Mouse (Mus musculus) large intestine, adult 2 months (tissue): ENCODE measurements around the gene Rpl10. TPM values are rescaled to one million over a fixed set of nuclear protein-coding genes. Genes with fewer than 3 reads are reported as not detected.
A peak's percentile ranks its signal among the peaks of the same experiment; 100 is the strongest.

Experiments
- DNase-seq: peaks from one replicate; pipeline ENCODE4 v3.0.0-alpha.2; 2012; ENCODE audit warnings: low read depth, low spot score
- WGBS: fragments of 180-500 bp; shearing (Covaris S2); methylation state at CpG from one replicate; pipeline ENCODE4 v1.1.7; 2018; 5-methylcytosine and 5-hydroxymethylcytosine counted together
- polyA plus RNA-seq: library from polyadenylated mRNA; depleted of rRNA; stranded (reverse); fragments of >200 nt; gene quantifications from 2 replicates; pipeline ENCODE4 v1.2.3, GENCODE M21; 2012; rRNA removed

Gene Rpl10
- polyA plus RNA-seq, 1 experiment = 1,771 TPM

DNA sequence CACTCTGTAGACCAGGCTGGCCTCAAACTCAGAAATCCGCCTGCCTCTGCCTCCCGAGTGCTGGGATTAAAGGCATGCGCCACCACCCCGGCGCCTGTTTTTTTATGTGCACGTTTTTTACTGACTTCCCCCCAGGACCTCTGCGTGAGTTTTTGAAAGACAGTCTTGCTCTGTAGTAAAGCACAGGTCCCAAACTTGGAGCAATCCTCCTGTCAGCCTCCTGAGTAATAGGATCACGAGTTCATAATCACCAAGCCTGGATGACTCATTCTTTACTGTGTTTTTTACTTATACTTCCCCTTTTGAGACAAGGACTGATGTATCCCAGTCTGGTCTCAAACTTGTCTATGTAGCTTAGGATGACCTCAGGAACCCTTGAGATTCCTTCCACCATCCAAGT is 7.3 kb downstream of the Rpl10 start:
- WGBS = 72% methylated on average over 8 of the region's 8 CpGs
- no peak for DNase-seq

DNA sequence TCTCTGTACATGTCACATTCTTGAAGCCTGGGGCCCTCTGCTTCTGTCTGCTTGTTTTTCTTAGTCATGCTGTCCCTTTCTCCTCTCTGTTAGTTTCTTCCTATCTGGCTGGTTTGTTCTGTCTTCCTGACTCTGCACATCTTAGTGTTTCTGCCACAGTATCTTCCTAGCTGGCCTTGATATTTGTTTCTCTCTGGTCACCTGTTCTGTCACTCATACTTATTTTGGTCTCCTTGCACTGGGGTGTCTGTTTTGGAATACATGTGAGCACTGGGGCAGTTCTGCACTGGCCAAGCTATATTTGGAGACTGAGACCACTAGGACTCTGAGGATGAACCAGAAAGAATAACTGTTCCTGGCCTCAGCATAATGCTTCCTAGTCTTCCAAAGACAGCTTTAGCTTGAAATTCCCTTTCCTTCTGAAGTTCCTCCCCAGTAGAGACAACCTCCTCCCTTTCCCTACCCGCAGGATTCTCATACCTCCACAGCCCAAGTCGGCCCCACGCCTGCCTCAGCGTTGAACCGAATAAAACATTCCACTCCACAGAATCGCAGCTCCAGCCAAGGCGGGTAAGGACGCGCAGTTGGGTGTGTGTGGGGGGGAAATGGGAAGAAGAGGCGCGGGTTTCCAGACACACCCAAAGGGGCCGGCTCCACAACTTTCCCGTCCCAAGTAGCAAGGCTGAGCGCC is 10.6 kb downstream of the Rpl10 start:
- 13% methylated on average over 14 of the region's 14 CpGs for WGBS
- no peak for DNase-seq

DNA sequence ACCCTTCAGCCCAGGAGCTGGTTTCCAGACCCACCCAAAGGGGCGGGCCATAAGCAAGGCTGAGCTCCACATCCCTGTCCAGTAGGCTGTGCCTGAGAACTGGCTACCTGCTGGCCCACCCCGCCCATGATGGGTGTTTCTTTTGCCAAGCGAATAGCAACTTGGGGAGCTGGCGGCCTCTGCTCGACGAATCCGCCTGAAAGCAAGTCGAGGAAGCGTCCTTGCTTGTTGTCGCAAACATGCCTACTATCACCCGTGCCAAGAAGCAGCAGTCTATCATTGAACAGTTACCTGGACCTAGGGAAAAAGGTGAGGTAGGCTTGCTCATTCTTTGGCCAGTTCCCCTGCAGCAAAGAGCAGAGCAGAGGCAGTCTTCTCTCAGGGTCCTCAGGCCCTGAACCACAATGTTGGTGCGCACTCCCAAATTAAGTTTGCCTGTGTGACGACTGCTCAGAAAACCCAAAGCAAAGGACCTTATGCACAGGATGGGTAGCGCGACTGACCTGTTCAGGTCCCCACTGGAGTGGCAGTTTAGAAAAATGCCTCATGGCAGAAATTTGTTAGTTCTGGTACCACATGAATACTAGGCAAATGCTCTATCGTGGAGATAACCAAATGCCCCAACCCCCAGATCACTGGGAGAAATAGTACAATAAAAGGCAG is 11.3 kb downstream of the Rpl10 start, which contains the start of the genes Taz and Dnase1l1:
Taz (plus strand) TSS at position 181 of the 663 bp plus-strand sequence.
Dnase1l1 (minus strand) TSS at position 606 of the 663 bp plus-strand sequence.
- 13% methylated on average over 16 of the region's 16 CpGs for WGBS

DNA sequence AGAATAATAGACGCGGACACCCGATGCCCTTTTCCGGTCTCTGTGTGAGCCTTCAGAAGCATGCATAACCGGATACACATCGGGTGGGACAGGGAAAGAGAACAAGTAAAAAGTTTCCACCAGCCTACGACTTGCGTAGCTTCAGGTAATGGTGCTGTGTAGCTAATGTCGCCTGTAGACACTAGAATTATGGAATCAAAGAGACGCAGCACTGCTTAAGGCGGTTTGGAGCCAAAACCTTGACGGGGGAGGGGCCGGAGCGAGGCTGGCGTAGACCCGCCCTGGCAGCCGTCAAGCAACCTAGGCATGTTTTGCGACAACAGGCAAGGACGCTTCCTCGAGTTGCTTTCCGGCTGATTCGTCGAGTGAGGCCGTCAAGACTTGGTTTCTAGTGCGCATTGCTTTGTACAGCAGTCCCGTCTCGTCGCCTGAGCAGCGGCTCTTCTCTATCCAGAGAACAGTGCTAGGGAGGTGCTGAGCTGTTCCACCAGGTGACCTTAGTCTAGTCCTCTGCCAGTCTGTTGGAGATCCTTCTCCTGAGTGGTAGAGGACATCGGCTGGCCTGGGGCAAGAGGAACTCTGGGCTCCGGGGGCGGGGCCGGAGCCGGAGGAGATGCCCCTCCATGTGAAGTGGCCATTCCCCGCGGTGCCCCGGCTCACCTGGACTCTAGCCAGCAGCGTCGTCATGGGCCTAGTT is 11.9 kb downstream of the Rpl10 start:
- 15% methylated on average over 39 of the region's 39 CpGs for WGBS
- DNase-seq = no peak

More for the DNA sequence above, 11.3 kb downstream of the Rpl10 start, which contains the start of the genes Taz and Dnase1l1:
- DNase-seq = no peak

DNA sequence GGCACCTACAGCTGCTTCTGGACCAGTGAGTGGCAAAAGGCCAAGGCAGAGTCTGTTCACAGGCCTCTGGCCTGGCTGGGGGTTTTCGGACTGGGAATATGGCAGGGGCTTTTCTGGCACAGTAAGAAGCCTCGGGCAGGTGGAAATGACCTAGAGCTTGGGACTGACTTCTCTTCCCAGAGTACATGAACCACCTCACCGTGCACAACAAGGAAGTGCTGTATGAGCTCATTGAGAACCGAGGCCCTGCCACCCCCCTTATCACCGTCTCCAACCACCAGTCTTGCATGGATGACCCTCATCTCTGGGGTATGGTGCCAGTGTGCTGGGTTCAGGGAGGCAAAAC is 12.5 kb downstream of the Rpl10 start:
- DNase-seq = no peak
- WGBS = 28% methylated on average over 5 of the region's 5 CpGs

DNA sequence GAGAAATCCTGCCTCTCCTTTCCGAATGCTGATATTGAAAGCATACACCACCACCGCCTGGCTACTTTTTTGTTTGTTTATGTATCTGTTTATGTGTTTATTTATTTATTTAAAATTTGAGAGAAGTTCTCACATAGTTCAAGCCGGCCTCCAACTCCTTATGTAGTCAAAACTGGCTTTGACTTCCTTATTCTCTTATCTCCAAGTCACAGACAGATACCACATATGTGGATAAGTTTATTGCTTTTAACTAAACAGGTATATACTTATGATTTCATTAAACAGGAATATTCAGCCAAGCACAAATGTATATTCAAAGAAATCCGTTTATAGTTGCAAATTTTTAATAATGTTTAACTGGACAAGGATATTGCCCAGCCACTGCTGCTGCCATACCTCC is 22.8 kb downstream of the Rpl10 start:
- DNase-seq = no peak
- WGBS = 69% methylated on average over 4 of the region's 4 CpGs

DNA sequence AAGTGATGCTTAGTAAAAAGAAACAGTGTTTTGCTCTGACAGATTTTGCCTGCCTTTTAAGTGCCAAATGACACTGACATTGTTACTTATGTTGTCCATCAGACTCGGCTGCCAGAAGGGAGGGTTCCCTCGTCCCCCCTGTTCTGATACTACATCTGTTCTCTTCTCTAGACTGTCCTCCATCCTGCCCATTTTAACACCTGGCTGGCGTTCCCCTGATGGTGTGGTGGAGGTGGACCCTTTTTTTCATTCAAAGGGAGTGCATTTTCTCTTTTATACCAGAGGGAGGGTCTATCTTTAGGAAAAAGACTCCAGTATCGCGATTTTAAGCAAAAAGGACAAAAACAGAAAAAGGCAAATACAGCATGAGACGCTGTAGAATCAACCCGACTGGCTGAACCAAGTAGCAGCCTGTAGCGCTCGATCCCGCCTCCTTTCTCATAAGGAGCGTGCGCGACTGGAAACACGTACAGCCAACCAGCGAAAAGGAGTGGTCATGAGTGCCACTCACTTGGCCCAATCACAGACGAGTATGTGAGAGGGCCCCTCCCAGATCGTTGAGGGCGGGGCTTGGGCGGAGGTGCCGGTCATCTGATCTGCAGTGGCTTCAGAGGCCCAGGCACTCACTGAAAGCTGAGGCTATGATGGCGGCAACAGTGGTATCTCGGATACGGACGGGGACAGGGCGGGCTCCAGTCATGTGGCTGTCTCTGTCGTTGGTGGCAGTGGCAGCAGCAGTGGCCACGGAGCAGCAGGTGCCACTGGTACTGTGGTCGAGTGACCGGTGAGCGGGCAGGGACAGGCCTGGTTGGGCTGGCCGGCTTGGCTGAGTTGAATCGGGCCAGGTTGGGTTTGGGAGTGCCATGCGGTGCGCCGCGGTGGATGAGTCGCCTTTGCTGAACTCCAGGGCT is 26.2 kb downstream of the Rpl10 start, which contains the start of gene Atp6ap1:
Atp6ap1 (plus strand) TSS at position 560 of the 911 bp plus-strand sequence.
- DNase-seq = peak; percentile 75
- WGBS = 16% methylated on average over 37 of the region's 37 CpGs

DNA sequence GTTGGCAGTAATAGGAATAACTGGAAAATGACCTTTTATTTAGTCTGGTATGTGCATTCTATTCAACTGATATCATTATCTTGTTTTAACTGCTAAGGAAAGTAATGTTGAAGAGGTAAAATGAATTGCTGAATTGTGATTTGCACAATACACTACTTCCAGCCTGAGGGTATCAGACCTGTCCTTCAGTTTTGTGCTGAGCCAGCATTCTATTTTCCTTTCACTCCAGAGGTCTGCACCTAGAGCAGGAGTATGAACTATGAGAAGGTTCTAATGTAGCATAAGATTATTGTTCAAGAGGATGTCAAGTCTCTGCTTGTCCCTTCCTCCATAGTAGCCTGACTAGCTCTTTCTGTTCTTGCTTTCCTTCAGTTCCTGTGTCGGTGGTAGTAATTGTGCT is 27.7 kb downstream of the Rpl10 start:
- 77% methylated on average over 1 of the region's 1 CpGs for whole genome bisulfite sequencing
- DNase-seq = no peak

DNA sequence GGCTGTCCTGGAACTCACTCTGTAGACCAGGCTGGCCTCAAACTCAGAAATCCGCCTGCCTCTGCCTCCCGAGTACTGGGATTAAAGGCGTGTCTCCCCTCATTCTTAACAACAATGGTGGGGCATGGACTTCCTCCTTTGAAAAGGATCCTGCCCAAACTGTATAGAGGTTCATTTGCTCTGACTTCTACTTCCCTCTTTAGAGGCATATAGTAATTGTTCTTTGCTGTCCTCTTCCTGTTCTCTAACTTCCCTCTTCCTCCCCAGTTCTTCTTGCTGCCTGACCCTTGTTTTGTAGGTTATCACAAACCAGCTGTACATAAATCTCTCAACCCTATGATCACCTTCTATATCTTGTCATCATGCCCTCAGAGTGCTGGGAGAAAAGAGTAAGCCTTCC is 29.1 kb downstream of the Rpl10 start:
- WGBS = 70% methylated on average over 3 of the region's 3 CpGs

DNA sequence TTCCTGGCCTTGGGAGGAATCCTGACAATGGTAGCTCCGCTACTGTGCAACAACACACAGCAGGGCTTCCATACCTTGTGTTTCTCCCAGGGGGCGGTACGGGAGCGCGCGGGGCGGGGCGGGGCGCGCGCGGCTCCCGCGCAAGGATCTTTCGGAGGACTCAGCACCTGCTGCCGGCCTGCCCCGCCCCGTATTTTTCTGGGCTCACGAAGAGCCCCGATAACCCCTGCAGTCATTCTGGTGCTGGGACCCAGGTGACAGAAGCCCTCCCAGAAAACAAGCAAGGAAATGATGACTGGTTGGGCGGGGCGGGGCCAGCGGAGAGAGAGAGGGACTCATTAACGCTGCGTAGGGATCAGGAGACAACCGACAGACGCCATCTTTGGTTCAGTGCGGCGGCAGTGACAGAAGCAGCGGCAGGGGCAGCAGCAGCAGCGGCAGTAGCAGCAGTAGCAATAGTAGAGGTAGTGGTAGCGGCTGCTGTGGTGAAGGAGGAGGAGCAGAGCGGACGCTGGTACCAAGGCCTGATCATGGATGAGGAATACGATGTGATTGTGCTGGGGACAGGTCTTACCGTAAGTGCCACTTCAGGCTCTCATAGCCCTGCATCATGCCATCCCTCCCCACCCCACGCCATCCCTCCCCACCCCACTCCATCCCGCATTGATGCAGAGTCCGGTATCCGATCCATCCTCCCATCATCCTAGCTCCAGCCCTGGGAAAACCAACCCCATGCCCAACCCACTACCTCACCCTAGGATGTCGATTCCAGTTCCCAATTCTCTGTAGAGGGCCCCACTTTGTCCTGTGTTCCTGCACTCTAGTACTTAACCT is 34.5 kb downstream of the Rpl10 start, which contains the start of gene Gdi1:
Gdi1 (plus strand) TSS at position 132 of the 834 bp plus-strand sequence.
- no peak for DNase-seq
- WGBS = 15% methylated on average over 41 of the region's 41 CpGs

More for the DNA sequence above, 29.1 kb downstream of the Rpl10 start:
- DNase-seq = no peak

DNA sequence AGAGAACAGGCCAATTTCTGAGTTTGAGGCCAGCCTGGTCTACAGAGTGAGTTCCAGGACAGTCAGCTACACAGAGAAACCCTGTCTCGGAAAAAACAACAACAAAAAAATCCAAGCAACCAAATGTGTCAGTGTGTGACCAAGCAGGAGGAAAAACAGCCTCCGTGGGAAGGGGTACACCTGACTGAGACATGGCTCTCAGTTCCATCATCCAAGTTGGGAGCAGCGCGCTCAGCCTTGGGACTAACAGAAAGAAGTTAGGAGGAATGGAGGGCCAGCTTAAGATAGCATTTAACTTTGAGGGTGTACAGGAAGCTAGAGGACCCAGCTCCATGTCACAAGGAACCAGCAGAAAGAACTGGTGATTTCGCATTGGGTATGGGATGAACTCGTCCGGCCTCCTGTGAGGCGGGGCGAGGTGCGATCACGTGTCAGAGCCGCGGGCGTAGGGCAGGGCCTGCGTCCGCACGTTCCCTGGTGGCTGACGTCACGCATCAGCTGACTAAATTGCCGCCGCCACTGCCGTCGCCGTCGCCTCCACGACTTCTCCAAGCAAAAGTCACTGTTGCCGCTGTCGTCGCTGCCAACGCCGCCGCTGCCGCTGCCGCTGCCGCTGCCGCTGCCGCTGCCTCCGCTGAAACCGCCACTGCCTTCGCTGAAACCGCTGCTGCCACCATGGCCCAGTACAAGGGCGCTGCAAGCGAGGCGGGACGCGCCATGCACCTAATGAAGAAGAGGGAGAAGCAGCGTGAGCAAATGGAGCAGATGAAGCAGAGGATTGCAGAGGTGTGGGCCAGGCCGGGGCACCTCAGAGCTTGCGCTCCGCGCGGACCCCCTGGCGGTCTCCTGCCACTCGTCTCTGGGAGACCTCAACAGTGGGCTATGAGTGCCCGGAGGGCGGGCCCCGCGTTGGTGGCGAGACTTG is 42.2 kb downstream of the Rpl10 start, which contains the start of gene Fam50a:
Fam50a (plus strand) TSS at position 494 of the 925 bp plus-strand sequence.
- DNase-seq = no peak
- 16% methylated on average over 59 of the region's 59 CpGs for WGBS

Other genes with a start within 250 kb of the Rpl10 start
- gene Irak1, start 246.9 kb upstream of the Rpl10 start, polyA plus RNA-seq = 56.3 and 90.4 TPM in 2 replicates
- gene Opn1mw, start 143.3 kb upstream of the Rpl10 start, polyA plus RNA-seq = not detected in 2 replicates
- 3.1 and 3.3 TPM in 2 replicates for gene Mecp2, start 135.4 kb upstream of the Rpl10 start, polyA plus RNA-seq
- gene Tex28, start 103.0 kb upstream of the Rpl10 start, polyA plus RNA-seq = not detected in 2 replicates
- 0.04 TPM in 1 of 2 replicates, not detected in the other for gene Tktl1, start 93.6 kb upstream of the Rpl10 start, polyA plus RNA-seq
- 553 and 589 TPM in 2 replicates for gene Flna, start 21.0 kb upstream of the Rpl10 start, polyA plus RNA-seq
- 44.3 and 48.8 TPM in 2 replicates for gene Emd, start 16.1 kb upstream of the Rpl10 start, polyA plus RNA-seq
- 63.1 and 89.6 TPM in 2 replicates for gene Taz, start 11.1 kb downstream of the Rpl10 start, polyA plus RNA-seq
- 20.5 and 25.7 TPM in 2 replicates for gene Dnase1l1, start 11.5 kb downstream of the Rpl10 start, polyA plus RNA-seq
- 141 and 214 TPM in 2 replicates for gene Atp6ap1, start 26.3 kb downstream of the Rpl10 start, polyA plus RNA-seq
- gene Gdi1, start 34.2 kb downstream of the Rpl10 start, polyA plus RNA-seq = 138 and 150 TPM in 2 replicates
- gene Fam50a, start 42.2 kb downstream of the Rpl10 start, polyA plus RNA-seq = 7.1 and 8.9 TPM in 2 replicates
- 3.0 and 5.0 TPM in 2 replicates for gene Plxna3, start 58.3 kb downstream of the Rpl10 start, polyA plus RNA-seq
- gene Lage3, start 82.8 kb downstream of the Rpl10 start, polyA plus RNA-seq = 45.0 and 58.7 TPM in 2 replicates
- 45.9 and 52.2 TPM in 2 replicates for gene Ubl4a, start 102.4 kb downstream of the Rpl10 start, polyA plus RNA-seq
- gene Slc10a3, start 102.5 kb downstream of the Rpl10 start, polyA plus RNA-seq = 13.6 and 15.2 TPM in 2 replicates
- 25.0 and 28.0 TPM in 2 replicates for gene Fam3a, start 122.5 kb downstream of the Rpl10 start, polyA plus RNA-seq
- 7.0 and 12.6 TPM in 2 replicates for gene Ikbkg, start 122.5 kb downstream of the Rpl10 start, polyA plus RNA-seq
- 40.5 and 60.0 TPM in 2 replicates for gene G6pdx, start 158.4 kb downstream of the Rpl10 start, polyA plus RNA-seq
- not detected in 2 replicates for gene Gm6880, start 210.6 kb downstream of the Rpl10 start, polyA plus RNA-seq